Mouse (Mus musculus): ENCODE measurements at regions not wholly inside any gene's neighbourhood (a gene's known extent, or its start where the extent isn't known, plus 50 kb on each side); places are given as distances from the start of the nearest gene placed in this dataset.
"Not testable (repeated sequence)": the region's sequence is repeated elsewhere in the genome, so short reads cannot be mapped to it uniquely, and the experiment has no call there.

- not testable (repeated sequence) for DNase-seq (ENCODE audit: low spot score in 2 of 2)
Measured at GRCm38 (mm10) chr15:34027111-34027510, 330.6 kb downstream of the 9430069I07Rik start.

GRCm38 (mm10) chr15:34025396-34025795 lies 332.3 kb downstream of the 9430069I07Rik start:
- DNase-seq (ENCODE audit: low spot score in 2 of 2): no peak

- DNase-seq (ENCODE audit: low spot score in 2 of 2): peak; percentile 91
Measured at GRCm38 (mm10) chr15:34021857-34022256, 335.8 kb downstream of the 9430069I07Rik start.

GRCm38 (mm10) chr15:34016397-34017156 lies 341.1 kb downstream of the 9430069I07Rik start:
- DNase-seq (ENCODE audit: low spot score in 2 of 2): peak in 1 of 2 experiments; percentile 25

GRCm38 (mm10) chr15:34008591-34008990 lies 349.1 kb downstream of the 9430069I07Rik start:
- no peak for DNase-seq (ENCODE audit: low spot score in 2 of 2)

- no peak for DNase-seq (ENCODE audit: low spot score in 2 of 2)
Measured at GRCm38 (mm10) chr15:33992383-33992782, 365.3 kb downstream of the 9430069I07Rik start.

GRCm38 (mm10) chr15:33975077-33975476 lies 382.6 kb downstream of the 9430069I07Rik start:
- peak; percentile 29 to 37 for DNase-seq (ENCODE audit: low spot score in 2 of 2)

GRCm38 (mm10) chr15:33973466-33973865 lies 384.2 kb downstream of the 9430069I07Rik start:
- no peak for DNase-seq (ENCODE audit: low spot score in 2 of 2)

GRCm38 (mm10) chr15:33969409-33969808 lies 388.3 kb downstream of the 9430069I07Rik start:
- DNase-seq (ENCODE audit: low spot score in 2 of 2): no peak

GRCm38 (mm10) chr15:33935013-33935664 lies 422.5 kb downstream of the 9430069I07Rik start:
- DNase-seq (ENCODE audit: low spot score in 2 of 2): peak; percentile 22 to 36

- DNase-seq (ENCODE audit: low spot score in 2 of 2): no peak
Measured at GRCm38 (mm10) chr15:33926446-33926845, 431.2 kb downstream of the 9430069I07Rik start.

GRCm38 (mm10) chr15:33924094-33924890 lies 433.4 kb downstream of the 9430069I07Rik start:
- peak; percentile 8 to 19 for DNase-seq (ENCODE audit: low spot score in 2 of 2)

- DNase-seq (ENCODE audit: low spot score in 2 of 2): no peak
Measured at GRCm38 (mm10) chr15:33914891-33915290, 442.8 kb downstream of the 9430069I07Rik start.

GRCm38 (mm10) chr15:33906727-33907479 lies 450.8 kb downstream of the 9430069I07Rik start:
- DNase-seq (ENCODE audit: low spot score in 2 of 2): no peak

GRCm38 (mm10) chr15:33896076-33896475 lies 461.6 kb downstream of the 9430069I07Rik start:
- DNase-seq (ENCODE audit: low spot score in 2 of 2): no peak

- no peak for DNase-seq (ENCODE audit: low spot score in 2 of 2)
Measured at GRCm38 (mm10) chr15:33890606-33891005, 467.1 kb downstream of the 9430069I07Rik start.

GRCm38 (mm10) chr15:33888865-33889368 lies 468.8 kb downstream of the 9430069I07Rik start:
- no peak for DNase-seq (ENCODE audit: low spot score in 2 of 2)

GRCm38 (mm10) chr15:33862224-33862752 lies 495.4 kb downstream of the 9430069I07Rik start:
- DNase-seq (ENCODE audit: low spot score in 2 of 2): no peak

GRCm38 (mm10) chr15:33825435-33826088 lies 532.1 kb downstream of the 9430069I07Rik start:
- DNase-seq (ENCODE audit: low spot score in 2 of 2): no peak

GRCm38 (mm10) chr15:33824826-33825225 lies 532.8 kb downstream of the 9430069I07Rik start:
- no peak for DNase-seq (ENCODE audit: low spot score in 2 of 2)
